Mouse (Mus musculus) layer of hippocampus, adult 18-20 months (tissue): ENCODE data around the gene Rpl19. TPM values are rescaled to one million over a fixed set of nuclear protein-coding genes. Genes with fewer than 3 reads are reported as not detected.

ENCODE experiments used
- DNase-seq, 2 experiments: peaks; one replicate each; pipeline ENCODE4 v3.0.0; 2022; ENCODE audit warnings: low spot score in 2 of 2
- total RNA-seq, 2 experiments: library from RNA; stranded (reverse); gene quantifications; 2 replicates each; pipeline ENCODE4 v1.2.3; 2021

The Rpl19 gene
- total RNA-seq, 2 experiments from 2014 or later = 601 to 664 TPM

- DNase-seq = no peak
Measured at GRCm38 (mm10) chr11:97998898-97999608, 27.5 kb upstream of the Rpl19 start.

- no peak for DNase-seq
Measured at GRCm38 (mm10) chr11:97999748-98000147, 26.8 kb upstream of the Rpl19 start.

GRCm38 (mm10) chr11:98000378-98001140 is 26.0 kb upstream of the Rpl19 start:
- no peak for DNase-seq

- no peak for DNase-seq
Measured at GRCm38 (mm10) chr11:98001351-98001824, 25.1 kb upstream of the Rpl19 start.

GRCm38 (mm10) chr11:98001986-98002385 is 24.5 kb upstream of the Rpl19 start:
- no peak for DNase-seq

GRCm38 (mm10) chr11:98002627-98003026 is 23.9 kb upstream of the Rpl19 start:
- DNase-seq = peak in 1 of 2 experiments; percentile 84

GRCm38 (mm10) chr11:98003171-98003671 is 23.3 kb upstream of the Rpl19 start:
- no peak for DNase-seq

- peak in 1 of 2 experiments; percentile 65 for DNase-seq
Measured at GRCm38 (mm10) chr11:98004161-98004560, 22.3 kb upstream of the Rpl19 start.

- DNase-seq = no peak
Measured at GRCm38 (mm10) chr11:98005076-98005475, 21.4 kb upstream of the Rpl19 start.

- no peak for DNase-seq
Measured at GRCm38 (mm10) chr11:98005686-98006085, 20.8 kb upstream of the Rpl19 start.

GRCm38 (mm10) chr11:98008087-98008486 is 18.4 kb upstream of the Rpl19 start:
- no peak for DNase-seq

- no peak for DNase-seq
Measured at GRCm38 (mm10) chr11:98011716-98012115, 14.8 kb upstream of the Rpl19 start.

GRCm38 (mm10) chr11:98012831-98013230 is 13.7 kb upstream of the Rpl19 start:
- no peak for DNase-seq

- no peak for DNase-seq
Measured at GRCm38 (mm10) chr11:98016177-98016576, 10.3 kb upstream of the Rpl19 start.

- no peak for DNase-seq
Measured at GRCm38 (mm10) chr11:98016824-98017223, 9.7 kb upstream of the Rpl19 start.

- DNase-seq = no peak
Measured at GRCm38 (mm10) chr11:98018222-98018621, 8.3 kb upstream of the Rpl19 start.

- peak; percentile 81 to 82 for DNase-seq
Measured at GRCm38 (mm10) chr11:98018858-98019641, 7.5 kb upstream of the Rpl19 start.

- no peak for DNase-seq
Measured at GRCm38 (mm10) chr11:98019883-98020610, 6.5 kb upstream of the Rpl19 start.

- DNase-seq = no peak
Measured at GRCm38 (mm10) chr11:98020710-98021109, 5.8 kb upstream of the Rpl19 start.

- DNase-seq = no peak
Measured at GRCm38 (mm10) chr11:98021118-98021517, 5.4 kb upstream of the Rpl19 start.
